Mouse (Mus musculus): ENCODE results near the gene Ythdf2.

The Ythdf2 gene

DNA sequence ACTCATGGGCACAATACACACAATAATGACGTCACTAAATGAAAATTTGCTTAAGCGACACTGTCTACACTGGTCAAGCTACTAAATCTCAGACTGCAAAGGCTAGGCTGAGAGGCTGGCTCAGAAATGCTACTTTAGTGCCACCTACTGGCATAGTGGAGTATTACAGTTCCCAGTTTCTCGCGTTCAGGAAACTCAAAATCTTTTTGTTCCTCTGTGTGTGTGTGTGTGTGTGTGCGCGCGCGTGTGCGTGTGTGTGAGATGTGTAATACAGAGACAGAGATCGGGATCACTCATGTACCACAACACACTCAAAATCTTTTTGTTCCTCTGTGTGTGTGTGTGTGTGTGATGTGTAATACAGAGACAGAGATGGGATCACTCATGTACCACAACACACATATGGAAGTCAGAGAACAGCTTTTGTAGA lies 33.5 kb downstream of the Ythdf2 start:
- POLR2A ChIA-PET = interaction anchor here in 3 of 4 experiments (0.7 to 8.8 kb wide), 20 partner anchors 10 to 336 kb away, joined by 3 to 53 read pairs (median 4); partner anchors contain the start of gene Oprd1 (in 1 of the 3)
- CTCF ChIA-PET = interaction anchor here (0.6 to 3.1 kb wide), 58 partner anchors 10 to 645 kb away, joined by 3 to 28 read pairs (median 4); partner anchors contain the start of genes Epb41 (in 1 of the 4), Gm10300 (in 1 of the 4), Oprd1 (in 1 of the 4) and Rab42 (in 1 of the 4)

DNA sequence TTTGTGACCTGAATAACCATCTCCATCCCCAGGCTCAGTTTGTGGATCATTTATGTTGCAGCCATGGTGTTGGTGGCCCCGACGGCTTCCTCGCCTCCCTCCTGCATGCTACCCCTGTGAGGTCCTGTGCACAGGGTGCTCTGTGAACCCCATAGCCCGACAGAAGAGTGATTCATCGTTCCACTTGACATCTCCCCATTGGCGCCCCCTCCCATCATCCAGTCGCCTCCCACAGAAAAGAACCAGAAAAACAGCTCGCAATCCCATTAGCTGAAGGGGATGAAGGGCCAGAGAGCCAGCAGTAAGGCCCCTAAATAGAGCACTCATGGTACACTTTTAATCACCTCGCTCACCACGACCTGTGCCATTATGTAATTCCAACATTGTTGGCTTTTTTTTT lies 35.6 kb downstream of the Ythdf2 start:
- POLR2A ChIA-PET = interaction anchor here in 3 of 4 experiments (0.6 to 8.8 kb wide), 10 partner anchors 17 to 1867 kb away, joined by 3 to 53 read pairs (median 4); partner anchors contain the start of gene Ythdf2 (in 1 of the 3)
- CTCF ChIA-PET = interaction anchor here (0.5 to 3.1 kb wide), 14 partner anchors 11 to 325 kb away, joined by 3 to 26 read pairs (median 4); no protein-coding TSS in a partner anchor

DNA sequence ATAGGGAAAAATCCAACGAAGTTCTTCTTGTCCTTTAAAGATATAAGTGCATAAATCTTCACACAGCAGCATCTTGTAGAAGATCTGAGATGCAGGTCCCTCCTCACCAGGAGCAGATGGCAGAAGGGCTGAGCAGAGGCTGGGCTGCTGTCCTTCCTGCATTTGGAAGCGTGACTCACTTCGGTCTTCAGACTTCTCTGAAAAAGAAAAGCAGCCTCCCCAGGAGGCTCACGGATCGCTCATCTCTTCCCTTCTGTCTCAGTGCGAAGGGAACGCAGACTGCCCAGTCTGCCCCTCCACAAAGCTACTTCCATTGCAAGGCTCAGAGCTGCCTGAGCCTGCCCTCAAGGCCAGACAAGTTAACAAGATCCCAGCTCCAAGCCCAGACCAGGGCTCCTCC lies 41.2 kb downstream of the Ythdf2 start:
- ChIA-PET POLR2A (interaction anchor here in 1 of 4 experiments (0.7 kb wide), 2 partner anchors 60 to 63 kb away, joined by 3 read pairs; no protein-coding TSS in a partner anchor), CTCF (interaction anchor here in 3 of 4 experiments (0.6 to 1.0 kb wide), 5 partner anchors 33 to 335 kb away, joined by 3 to 5 read pairs (median 3); no protein-coding TSS in a partner anchor)

DNA sequence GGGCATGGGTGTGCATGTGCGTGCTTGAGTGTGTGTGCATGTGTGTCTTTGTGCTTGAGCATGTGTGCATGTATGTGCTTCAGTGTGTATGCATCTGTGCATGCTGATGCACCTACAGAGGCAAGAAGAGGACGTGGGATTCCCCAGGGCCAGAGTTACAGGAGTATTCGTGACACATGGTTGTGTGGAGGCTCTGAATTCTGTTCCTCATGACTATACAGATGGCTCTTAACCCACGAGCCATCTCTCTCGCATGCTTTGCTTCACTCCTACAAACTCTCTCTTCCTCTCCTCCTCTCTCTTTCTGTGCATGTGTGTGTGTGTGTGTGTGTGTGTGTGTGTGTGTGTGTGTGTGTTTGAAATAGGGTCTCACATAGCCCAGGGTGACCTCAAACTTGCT lies 42.3 kb downstream of the Ythdf2 start:
- ChIA-PET POLR2A (no interaction called here), CTCF (no interaction called here)

DNA sequence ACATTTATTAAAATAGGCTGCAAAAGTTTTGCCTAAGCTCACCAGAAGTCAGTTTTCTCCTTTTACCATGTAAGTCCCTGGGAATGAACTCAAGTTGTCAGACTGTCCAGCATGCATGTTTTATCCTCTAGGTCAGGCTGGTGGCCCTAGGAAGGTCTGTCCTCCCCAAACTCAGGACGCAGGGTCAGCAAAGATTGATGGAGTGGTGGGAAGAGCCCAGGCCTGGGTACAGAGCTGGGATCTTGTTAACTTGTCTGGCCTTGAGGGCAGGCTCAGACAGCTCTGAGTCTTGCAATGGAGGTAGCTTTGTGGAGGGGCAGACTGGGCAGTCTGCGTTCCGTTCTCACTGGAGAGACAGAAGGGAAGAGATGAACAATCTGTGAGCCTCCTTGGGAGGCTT lies 42.8 kb downstream of the Ythdf2 start:
- CTCF ChIA-PET = interaction anchor here in 1 of 4 experiments (1.1 kb wide), 1 partner anchor 9 kb away, joined by 4 read pairs; no protein-coding TSS in a partner anchor
- POLR2A ChIA-PET = interaction anchor here in 2 of 4 experiments (0.8 to 1.9 kb wide), 3 partner anchors 8 to 12 kb away, joined by 3 to 4 read pairs (median 3); no protein-coding TSS in a partner anchor

DNA sequence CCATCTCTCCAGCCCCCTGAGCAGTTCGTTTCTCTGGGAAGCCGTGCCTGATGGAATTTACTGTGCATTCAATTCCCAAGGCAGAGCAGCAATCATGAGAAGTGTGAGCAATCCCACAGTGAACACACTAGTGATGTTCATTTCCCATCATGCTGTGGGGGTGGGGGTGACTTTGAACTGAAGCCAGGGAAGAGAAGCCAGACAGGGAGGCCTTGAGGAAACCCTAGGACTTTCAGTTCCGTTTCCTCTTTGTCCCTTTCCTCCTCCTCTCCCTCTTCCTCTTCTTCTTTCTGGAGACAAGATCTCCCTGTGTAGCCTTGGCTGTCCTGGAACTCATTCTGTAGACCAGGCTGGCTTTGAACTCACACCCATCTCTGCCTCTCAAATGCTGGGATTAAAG lies 44.7 kb downstream of the Ythdf2 start:
- POLR2A ChIA-PET = interaction anchor here in 2 of 4 experiments (0.6 to 0.7 kb wide), 2 partner anchors 17 to 96 kb away, joined by 3 to 6 read pairs; no protein-coding TSS in a partner anchor

DNA sequence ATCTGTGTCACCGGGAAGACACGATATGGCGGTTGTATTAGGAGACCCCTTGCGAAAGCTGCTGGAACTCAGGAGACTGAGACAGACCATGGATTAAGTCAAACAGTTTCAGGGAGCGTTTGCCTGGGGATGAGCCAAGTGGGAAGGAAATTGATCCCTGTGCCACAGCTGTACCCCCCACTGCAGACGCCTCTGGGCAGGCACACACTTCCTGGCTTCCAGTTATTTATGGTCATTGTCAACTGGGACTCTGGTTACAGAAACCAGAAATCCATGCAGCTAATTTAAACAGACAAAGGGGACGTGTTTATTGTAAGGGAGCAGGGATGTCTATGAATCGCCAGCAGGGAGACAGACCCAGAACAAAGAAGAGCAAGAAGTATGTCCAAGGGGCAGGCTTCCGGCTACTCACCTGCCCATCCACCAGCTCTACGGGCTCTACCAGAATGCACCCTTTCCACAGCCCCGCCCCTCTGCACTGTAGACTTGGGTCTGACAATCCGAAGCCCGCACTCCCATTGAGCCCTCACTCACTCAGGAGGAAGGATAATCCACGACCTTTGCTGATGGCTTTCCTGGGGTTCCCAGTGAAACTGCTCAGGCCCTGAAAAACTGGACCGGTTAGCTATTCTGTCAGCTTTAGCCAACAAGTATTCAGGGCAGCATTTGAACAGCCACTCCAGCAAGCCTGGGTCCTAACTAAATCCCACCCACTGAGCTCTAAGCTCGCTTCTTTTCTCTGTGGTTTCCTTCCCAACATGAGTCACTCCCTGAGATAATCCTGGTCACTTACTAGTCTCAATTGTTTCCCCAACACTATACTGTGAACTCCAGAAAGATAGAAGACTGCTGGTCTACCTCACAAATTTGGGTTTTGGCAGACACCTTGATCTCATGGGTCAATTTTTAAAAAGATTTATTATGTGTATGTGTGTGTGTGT lies 45.5 kb downstream of the Ythdf2 start:
- CTCF ChIA-PET = interaction anchor here (0.6 to 2.7 kb wide), 8 partner anchors 10 to 244 kb away, joined by 3 to 25 read pairs (median 6); no protein-coding TSS in a partner anchor
- POLR2A ChIA-PET = interaction anchor here in 3 of 4 experiments (0.5 to 2.3 kb wide), 9 partner anchors 11 to 103 kb away, joined by 3 to 6 read pairs (median 4); no protein-coding TSS in a partner anchor

More for the DNA sequence above, 44.7 kb downstream of the Ythdf2 start:
- CTCF ChIA-PET = interaction anchor here in 2 of 4 experiments (0.6 to 2.7 kb wide), 2 partner anchors 11 to 244 kb away, joined by 5 to 10 read pairs; no protein-coding TSS in a partner anchor

DNA sequence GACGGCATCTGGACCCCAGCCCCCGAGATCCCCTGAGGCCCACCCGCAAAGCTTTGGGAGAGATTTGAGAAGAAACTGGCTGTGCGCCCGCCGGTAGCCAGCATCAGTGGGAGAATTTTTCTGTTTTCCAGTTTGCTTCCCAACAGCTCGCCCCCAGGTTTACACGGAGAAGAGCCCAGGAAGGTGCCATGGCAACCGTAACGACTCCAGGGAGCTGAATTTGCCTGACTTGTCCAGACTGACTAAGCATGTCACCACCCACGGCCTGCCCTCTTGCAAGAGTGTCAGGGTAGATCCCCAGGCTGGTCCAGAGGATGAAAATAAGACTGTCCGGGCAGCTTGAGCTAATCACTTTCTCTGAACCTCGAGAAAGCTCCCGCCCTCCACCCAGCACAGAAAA lies 46.4 kb downstream of the Ythdf2 start:
- POLR2A ChIA-PET = interaction anchor here in 2 of 4 experiments (0.5 to 2.3 kb wide), 8 partner anchors 10 to 104 kb away, joined by 3 to 6 read pairs (median 4); no protein-coding TSS in a partner anchor
- CTCF ChIA-PET = interaction anchor here (0.8 to 2.7 kb wide), 7 partner anchors 9 to 77 kb away, joined by 3 to 10 read pairs (median 6); no protein-coding TSS in a partner anchor

DNA sequence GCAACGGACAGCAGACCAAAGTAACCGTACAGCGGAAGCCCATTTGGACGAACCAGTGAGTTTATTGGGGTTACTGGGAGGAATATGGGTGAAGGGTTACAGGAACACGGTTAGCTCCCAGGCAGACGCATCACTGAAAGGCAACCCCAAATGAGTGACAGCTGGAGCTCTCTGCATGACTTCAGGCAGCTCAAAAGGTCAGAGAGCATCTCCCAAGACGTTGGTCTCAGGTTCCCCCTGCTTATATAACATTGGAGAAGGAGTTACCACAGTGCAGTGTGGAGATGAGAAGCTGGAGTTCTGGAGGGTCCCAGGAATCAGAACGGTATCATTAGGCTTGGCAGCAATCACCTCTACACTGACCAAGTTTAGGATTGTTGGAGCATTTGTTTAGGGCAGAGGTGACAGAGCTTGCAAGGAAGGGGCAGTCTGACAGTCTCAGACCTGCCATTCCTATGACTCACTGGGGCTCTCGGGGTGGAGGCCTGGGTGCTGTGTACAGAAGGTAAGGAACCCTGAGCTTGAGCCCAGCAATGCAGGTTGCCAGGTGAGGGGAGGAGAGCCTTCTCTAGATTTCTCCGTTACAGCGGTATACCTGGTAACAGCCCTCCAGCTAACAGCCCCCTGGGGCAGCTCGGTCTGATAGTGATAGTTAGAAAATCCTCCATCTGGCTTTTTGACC lies 55.0 kb downstream of the Ythdf2 start:
- ChIA-PET POLR2A (interaction anchor here in 3 of 4 experiments (0.5 to 2.2 kb wide), 8 partner anchors 8 to 578 kb away, joined by 3 to 8 read pairs (median 4); no protein-coding TSS in a partner anchor), CTCF (interaction anchor here (0.5 to 1.3 kb wide), 10 partner anchors 9 to 1858 kb away, joined by 3 to 4 read pairs (median 3); no protein-coding TSS in a partner anchor)

DNA sequence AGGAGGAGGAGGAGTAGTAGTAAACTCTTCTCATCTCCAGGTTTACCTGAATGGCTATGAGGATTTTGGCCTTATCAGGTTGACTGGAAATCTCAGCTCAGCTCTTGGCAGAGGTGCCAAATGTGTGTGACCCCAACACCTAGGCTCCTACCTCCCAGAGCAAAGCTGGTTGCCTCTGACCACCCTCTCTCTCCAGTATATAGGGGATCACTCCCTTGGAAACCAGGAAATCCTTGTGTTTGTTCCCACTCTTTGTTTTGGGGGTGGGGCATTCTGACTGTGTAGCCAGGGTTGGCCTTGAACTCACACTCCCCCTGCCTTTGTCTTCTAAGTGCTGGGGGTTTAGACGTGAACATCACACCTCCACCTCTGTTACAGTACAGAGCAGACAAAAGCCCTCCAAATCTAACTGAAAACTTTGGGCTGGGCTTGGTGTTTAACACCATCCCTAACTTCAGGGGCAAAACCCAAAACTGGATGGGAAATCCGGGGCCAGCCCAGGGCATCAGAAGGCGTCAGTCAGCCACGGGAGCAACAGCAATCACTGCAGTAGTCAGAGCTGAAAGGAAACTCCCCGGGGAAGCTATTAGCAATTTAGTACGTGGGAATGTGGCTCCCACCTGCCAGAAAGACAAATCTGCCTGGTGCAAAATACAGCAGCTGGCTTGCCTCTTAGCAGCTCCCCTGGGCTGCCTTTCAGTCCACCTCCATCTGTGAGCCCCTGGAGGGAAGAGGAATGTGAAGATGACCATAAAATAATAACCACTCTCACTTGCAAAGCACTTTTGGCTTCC lies 57.0 kb downstream of the Ythdf2 start:
- CTCF ChIA-PET = interaction anchor here (0.6 to 1.5 kb wide), 22 partner anchors 8 to 669 kb away, joined by 3 to 6 read pairs (median 3); partner anchors contain the start of genes Epb41 (in 1 of the 4) and Gm10300 (in 1 of the 4)
- POLR2A ChIA-PET = interaction anchor here in 3 of 4 experiments (0.6 to 2.2 kb wide), 41 partner anchors 10 to 814 kb away, joined by 3 to 11 read pairs (median 3); partner anchors contain the start of genes Srsf4 (in 2 of the 3), Epb41 (in 1 of the 3), Gm10300 (in 1 of the 3) and Rcc1 (in 1 of the 3)

DNA sequence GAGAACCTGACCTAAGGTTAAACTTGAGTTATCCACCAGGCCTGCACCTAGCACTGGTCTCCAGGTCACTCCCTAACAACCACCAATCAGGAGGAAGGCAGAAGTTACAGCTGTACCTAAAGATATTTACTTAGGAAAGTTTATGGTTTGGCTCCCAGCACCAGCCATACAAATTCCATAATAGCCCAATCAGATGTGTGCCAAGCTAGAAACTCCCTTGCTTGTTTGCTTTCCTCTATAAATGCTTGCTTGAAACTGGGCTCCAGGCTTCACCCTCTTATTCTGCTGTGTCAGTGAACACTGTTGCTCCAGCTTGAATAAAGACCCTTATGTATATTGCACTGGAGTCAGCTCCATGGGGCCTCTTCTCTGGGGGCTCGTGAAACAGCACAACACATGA lies 60.4 kb downstream of the Ythdf2 start:
- ChIA-PET POLR2A (interaction anchor here in 1 of 4 experiments (0.6 kb wide), 1 partner anchor 323 kb away, joined by 4 read pairs; no protein-coding TSS in a partner anchor), CTCF (interaction anchor here in 2 of 4 experiments (0.6 to 2.2 kb wide), 4 partner anchors 11 to 236 kb away, joined by 3 to 5 read pairs (median 3); no protein-coding TSS in a partner anchor)

DNA sequence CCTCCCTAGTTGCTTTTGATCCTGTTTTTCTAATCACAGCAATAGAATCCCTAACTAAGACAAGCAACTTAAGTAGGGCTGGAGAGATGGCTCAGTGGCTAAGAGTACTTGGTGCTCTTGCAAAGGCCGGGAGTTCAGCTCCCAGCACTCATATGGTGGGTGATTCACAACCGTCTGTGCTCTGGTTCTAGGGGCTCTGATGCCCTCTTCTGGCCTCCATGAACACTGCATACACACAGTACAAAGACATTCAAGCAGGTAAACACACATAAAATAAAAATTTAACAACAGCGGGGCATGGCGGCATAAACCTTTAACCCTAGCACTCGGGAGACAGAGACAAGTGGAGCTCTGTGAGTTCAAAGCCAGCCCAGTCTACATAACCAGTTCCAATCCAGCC lies 65.9 kb downstream of the Ythdf2 start:
- CTCF ChIA-PET = interaction anchor here in 3 of 4 experiments (0.5 to 2.1 kb wide), 11 partner anchors 9 to 898 kb away, joined by 3 to 10 read pairs (median 4); no protein-coding TSS in a partner anchor

DNA sequence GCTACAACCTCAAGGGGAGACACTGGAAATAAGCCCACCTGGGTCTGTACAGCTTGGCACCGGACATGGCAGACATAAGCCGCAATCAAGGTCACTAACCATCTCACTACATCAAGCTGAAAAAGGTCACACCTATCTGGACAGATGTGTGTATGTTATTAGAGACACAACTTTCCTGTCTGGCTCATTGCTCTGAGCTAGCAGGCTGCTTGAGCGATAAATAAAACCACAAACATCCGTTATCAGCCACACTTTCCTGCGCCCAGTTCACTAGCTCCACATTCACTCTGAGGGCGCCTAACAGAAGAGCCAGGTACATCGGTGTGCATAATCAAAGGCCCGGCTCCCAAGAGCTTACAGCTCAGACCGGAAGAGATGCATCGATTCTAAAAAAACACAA lies 67.0 kb downstream of the Ythdf2 start:
- ChIA-PET POLR2A (interaction anchor here in 3 of 4 experiments (0.5 to 2.5 kb wide), 15 partner anchors 10 to 973 kb away, joined by 3 to 10 read pairs (median 4); partner anchors contain the start of gene Trnau1ap (in 1 of the 3)), CTCF (interaction anchor here in 3 of 4 experiments (0.6 to 2.1 kb wide), 10 partner anchors 9 to 303 kb away, joined by 3 to 10 read pairs (median 4); no protein-coding TSS in a partner anchor)

More for the DNA sequence above, 65.9 kb downstream of the Ythdf2 start:
- POLR2A ChIA-PET = interaction anchor here in 1 of 4 experiments (0.5 to 2.5 kb wide), 4 partner anchors 17 to 141 kb away, joined by 3 to 10 read pairs (median 4); no protein-coding TSS in a partner anchor

DNA sequence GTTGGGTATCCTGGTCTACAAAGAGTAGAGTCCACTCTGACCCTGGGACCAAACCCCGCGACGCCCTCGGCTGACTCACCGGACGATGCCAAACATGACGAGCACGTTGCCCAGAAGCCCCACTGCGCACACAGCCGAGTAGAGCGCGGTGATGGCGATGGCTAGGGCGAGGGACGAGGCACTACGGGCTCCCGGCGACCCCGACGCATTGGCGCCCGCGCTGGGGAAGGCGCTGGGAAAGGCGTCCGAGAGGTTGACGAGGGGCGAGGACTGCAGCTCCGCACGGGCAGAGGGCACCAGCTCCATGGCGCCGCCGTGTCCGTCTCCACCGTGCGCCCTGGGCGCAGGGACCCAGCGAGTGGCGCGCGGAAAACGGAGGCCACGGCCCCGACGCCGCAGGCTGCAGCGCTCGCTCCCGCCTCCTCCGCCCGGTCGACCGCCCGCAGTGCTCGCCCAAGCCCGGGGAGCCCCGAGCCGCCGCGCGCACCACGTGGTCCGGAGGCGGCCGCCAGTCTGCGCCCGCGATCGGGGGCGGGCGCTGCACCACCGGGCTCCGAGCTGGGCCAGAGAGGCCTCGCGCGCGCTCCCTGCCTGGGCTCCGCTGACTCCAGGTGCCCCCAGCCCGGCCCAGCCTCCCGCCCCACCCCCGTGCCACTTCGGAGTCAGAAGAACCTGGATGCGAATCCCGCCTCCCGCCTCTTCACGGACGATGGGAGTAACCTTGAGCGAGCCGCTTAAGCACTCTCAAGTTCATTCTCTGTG lies 67.8 kb downstream of the Ythdf2 start, which contains the start of gene Oprd1:
Gene Oprd1, minus strand, starts transcription at position 407 of the 762 bp plus-strand sequence.
- POLR2A ChIA-PET = interaction anchor here in 3 of 4 experiments (0.6 to 1.5 kb wide), 8 partner anchors 12 to 233 kb away, joined by 3 to 6 read pairs (median 3); no protein-coding TSS in a partner anchor
- CTCF ChIA-PET = interaction anchor here in 3 of 4 experiments (0.7 to 2.0 kb wide), 6 partner anchors 10 to 214 kb away, joined by 3 to 8 read pairs (median 5); no protein-coding TSS in a partner anchor

DNA sequence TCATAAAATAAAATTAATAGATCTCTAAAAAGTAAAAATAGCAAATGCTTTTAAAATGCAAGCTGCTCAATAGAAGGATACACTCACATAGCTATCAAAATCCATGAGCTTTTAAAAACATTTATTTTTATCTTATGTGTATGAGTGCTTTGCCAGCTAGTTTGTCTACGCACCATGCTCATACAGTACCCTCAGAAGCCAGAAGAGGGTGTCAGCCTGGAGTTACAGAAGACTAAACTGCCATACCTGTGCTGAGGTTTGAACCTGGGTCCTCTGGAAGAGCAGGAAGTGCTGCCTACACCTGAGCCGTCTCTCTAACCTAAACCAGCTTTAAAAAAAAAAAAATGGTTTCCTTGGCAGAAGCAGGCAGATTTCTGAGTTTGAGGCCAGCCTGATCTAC lies 73.5 kb downstream of the Ythdf2 start:
- ChIA-PET CTCF (interaction anchor here in 3 of 4 experiments (0.5 to 2.0 kb wide), 14 partner anchors 10 to 1832 kb away, joined by 3 to 6 read pairs (median 4); no protein-coding TSS in a partner anchor), POLR2A (interaction anchor here in 2 of 4 experiments (0.5 to 2.4 kb wide), 8 partner anchors 9 to 312 kb away, joined by 3 to 7 read pairs (median 4); no protein-coding TSS in a partner anchor)

All from embryonic stem cell, embryonic (primary cell).